Mouse (Mus musculus) bone marrow macrophage, adult 2 months (primary cell): Measurements from ENCODE around the gene Gm20425. TPM values are rescaled to one million over a fixed set of nuclear protein-coding genes. Genes with fewer than 3 reads are reported as not detected.
A peak's percentile ranks its signal among the peaks of the same experiment; 100 is the strongest.
"Not testable (repeated sequence)": the region's sequence is repeated elsewhere in the genome, so short reads cannot be mapped to it uniquely, and the experiment has no call there.

ENCODE experiments used
- H3K27ac ChIP-seq: 2 replicates; pipeline ENCODE4 v1.5.1; 2012; ENCODE audit warnings: low read depth, low read length; ENCODE audit not compliant: insufficient read depth
- H3K4me1 ChIP-seq: 2 replicates; pipeline ENCODE4 v1.6.1; 2012; ENCODE audit warnings: low read length; ENCODE audit not compliant: control insufficient read depth, insufficient read depth
- H3K4me3 ChIP-seq: 2 replicates; pipeline ENCODE4 v1.5.1; 2012; ENCODE audit warnings: mild to moderate bottlenecking, low read length, moderate library complexity; ENCODE audit not compliant: insufficient read depth
- CTCF ChIP-seq: IDR thresholded peaks from 2 replicates; pipeline ENCODE4 v1.5.1; 2012; ENCODE audit warnings: low read depth, mild to moderate bottlenecking, low read length, moderate library complexity
- POLR2A ChIP-seq: IDR thresholded peaks from 2 replicates; pipeline ENCODE4 v1.6.1; 2012; ENCODE audit warnings: mild to moderate bottlenecking, low read depth, low read length, borderline replicate concordance
- polyA plus RNA-seq: library from polyadenylated mRNA; stranded (reverse); fragments of >200 nt; gene quantifications from 2 replicates; pipeline ENCODE4 v1.2.4, GENCODE M21; 2012; ENCODE audit not compliant: missing spikeins, insufficient read depth, insufficient read length

Gene Gm20425
- polyA plus RNA-seq, 1 experiment, result 1.5 TPM

DNA sequence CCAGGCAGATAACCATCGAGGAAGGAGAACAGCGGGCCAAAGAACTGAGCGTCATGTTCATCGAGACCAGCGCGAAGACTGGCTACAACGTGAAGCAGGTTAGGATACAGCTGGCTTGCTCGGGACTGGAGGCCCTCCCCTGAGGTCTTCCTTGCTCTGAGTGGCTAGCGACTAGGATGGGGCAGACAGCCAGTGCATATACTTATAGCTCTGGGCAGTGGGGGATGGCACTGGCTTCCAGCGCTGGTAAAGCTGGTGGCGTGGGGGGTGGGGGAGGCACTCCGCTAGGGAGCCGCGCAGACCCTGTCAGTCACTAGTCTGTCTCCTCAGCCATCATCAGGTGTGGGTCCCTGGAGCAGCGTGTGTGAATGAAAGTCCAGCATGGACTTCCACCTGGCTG is 66.3 kb downstream of the Gm20425 start:
- Histone ChIP-seq H3K4me3 (no peak overlapping the region), H3K27ac (no peak overlapping the region), H3K4me1 (no peaks in the 10 kb centered on the region)
- TF ChIP-seq CTCF, result no peak
- no peak for TF ChIP-seq POLR2A

GRCm38 (mm10) chr9:103155158-103155557 is 74.9 kb downstream of the Gm20425 start:
- H3K4me3 ChIP-seq, H3K27ac ChIP-seq, H3K4me1 ChIP-seq: not testable (repeated sequence)

DNA sequence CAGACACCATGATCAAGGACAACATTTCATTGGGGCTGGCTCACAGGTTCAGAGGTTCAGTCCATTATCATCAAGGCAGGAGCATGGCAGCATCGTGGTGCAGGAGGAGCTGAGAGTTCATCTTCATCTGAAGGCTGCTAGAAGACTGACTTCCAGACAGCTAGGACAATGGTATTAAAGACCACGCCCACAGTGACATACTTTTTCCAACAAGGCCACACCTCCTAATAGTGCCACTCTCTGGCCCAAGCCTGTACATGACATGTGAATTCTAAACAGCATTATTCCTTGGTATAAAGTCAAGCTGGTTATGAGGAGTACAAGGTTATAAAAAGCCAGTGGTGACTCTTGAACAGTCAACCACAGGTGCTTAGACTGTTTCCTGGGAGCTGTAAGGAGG is 75.5 kb downstream of the Gm20425 start:
- Histone ChIP-seq H3K4me1 (peaks cover 5% of the 10 kb centered on the region), H3K4me3 (no peak overlapping the region), H3K27ac (no peak overlapping the region)
- TF ChIP-seq POLR2A (no peak), CTCF (no peak)

DNA sequence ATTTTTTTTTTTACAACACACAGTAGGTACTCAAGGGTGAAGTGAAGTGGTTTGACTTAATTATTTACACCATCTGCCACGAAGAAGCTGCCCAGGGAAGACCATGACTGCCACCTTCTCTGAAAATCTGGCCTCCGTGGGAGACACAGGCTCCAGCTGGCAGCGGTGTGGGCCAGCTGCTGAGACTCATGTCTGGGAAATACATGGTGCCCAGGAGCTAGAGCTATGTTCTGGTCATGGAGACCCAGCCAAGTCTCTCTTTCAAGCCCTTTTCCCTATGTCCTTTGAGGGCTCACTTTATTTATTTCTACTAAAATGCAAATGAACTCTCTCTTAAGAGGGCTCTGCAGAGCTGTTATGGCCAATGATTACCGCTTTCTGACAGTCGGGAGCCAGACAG is 76.8 kb downstream of the Gm20425 start:
- H3K4me3 ChIP-seq, result no peak overlapping the region
- no peak for TF ChIP-seq POLR2A
- TF ChIP-seq CTCF, result no peak
- H3K4me1 ChIP-seq, result peaks cover 16% of the 10 kb centered on the region
- H3K27ac ChIP-seq, result no peak overlapping the region

DNA sequence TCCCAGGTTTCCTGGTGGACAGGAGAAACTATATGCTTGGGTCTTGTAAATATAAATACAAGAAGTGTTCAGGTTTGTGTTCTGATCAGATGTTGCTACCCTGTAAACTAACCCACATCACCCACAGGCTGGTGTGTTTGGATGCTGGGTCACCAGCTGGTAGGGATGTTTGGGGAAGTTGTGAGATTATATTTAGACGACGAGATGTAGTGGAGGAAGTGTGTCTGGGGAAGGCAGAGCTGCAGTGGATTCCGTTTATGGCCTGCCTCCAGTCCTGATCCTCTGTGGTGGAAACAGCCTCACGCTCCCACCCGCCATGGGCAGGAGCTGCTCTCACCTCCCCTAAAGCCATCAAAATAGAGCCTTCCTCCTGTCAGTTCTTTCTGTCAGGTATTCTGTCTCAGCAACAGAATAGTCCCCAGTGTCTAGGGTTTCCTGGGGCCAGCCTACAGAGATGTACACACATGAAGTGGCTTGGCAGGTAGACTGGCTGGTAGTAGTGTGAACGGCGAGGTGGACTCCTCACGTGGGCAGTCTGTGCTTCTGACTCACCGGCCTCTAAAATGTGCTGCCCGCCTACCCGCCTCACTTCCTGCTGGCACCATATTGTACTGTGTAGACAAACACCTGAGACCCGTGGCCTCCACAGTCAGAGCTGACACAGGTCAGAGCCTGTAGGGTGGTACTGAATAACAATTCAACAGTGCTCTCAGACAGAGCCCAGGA is 80.9 kb downstream of the Gm20425 start:
- Histone ChIP-seq H3K4me1 (peaks cover 23% of the 10 kb centered on the region), H3K27ac (peak overlapping the region; percentile 59), H3K4me3 (no peak overlapping the region)
- no peak for TF ChIP-seq CTCF
- no peak for TF ChIP-seq POLR2A

DNA sequence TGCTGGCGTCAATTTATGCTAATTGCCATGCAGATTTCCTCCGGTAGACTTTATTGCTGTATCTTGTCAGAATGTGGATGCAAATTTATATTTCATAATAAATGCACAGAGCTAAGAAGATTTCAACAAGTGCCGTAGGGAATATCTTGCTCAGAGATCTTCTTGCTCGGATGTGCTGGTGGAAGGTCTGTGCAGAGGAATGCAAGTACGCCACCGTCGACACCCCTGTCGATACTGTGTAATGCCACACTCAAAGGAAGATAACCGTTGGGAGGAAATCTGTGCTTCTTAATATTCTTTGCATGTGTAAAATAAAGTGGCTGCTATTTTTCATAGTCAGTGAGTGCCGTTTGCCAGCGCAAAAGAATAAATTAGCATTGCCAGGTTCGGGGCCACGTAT is 83.0 kb downstream of the Gm20425 start:
- Histone ChIP-seq H3K4me1 (peaks cover 23% of the 10 kb centered on the region), H3K4me3 (no peak overlapping the region), H3K27ac (no peak overlapping the region)
- TF ChIP-seq POLR2A, result no peak
- TF ChIP-seq CTCF, result no peak

DNA sequence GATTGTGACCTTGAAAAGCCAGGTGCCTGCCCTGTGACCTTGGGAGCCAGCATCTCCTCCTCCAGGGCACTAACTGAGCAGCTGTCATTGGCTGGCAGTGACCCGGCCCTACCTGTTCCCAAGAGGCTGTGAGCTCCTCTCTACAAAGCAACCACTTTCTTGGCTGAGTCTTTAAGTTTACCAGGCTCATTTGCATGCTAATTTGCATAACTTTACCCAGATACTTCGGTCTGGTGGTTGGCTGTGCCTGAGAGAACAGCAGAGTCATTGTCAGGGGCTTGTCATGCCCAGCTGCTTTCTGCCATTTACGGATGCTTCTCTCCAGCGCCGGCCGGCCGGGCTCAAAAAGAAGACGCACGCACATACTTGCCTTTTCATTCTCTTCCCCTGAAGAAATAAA is 83.4 kb downstream of the Gm20425 start:
- no peak overlapping the region for H3K4me3 ChIP-seq
- no peak for TF ChIP-seq CTCF
- no peak for TF ChIP-seq POLR2A
- H3K27ac ChIP-seq, result no peak overlapping the region
- H3K4me1 ChIP-seq, result peaks cover 23% of the 10 kb centered on the region

GRCm38 (mm10) chr9:103146257-103146656 is 83.8 kb downstream of the Gm20425 start:
- H3K4me3 ChIP-seq, result no peak overlapping the region
- no peak for TF ChIP-seq CTCF
- no peak for TF ChIP-seq POLR2A
- peaks cover 23% of the 10 kb centered on the region for H3K4me1 ChIP-seq
- H3K27ac ChIP-seq, result no peak overlapping the region

DNA sequence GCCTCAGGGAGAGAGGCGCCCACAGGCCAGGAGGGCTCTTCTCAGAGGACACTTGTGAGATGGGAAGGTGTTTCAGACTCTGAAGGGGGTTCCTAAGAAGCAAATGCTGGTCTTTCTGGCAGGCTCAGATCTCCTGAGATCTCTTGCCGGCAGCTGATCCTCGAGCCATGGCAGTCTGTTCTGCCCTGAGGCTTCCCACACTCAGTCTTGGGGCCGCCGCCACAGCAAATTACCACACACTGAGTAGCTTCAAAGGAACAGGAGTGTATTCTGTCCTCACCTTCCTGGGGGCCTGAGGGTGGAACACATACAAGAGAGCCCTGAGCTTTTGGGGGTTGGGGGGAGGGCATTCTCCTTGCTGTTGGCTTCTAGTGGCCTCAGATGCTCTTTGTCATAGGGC is 84.8 kb downstream of the Gm20425 start:
- TF ChIP-seq CTCF, result no peak
- no peak for TF ChIP-seq POLR2A
- peaks cover 23% of the 10 kb centered on the region for H3K4me1 ChIP-seq
- H3K4me3 ChIP-seq, result no peak overlapping the region
- H3K27ac ChIP-seq, result no peak overlapping the region

DNA sequence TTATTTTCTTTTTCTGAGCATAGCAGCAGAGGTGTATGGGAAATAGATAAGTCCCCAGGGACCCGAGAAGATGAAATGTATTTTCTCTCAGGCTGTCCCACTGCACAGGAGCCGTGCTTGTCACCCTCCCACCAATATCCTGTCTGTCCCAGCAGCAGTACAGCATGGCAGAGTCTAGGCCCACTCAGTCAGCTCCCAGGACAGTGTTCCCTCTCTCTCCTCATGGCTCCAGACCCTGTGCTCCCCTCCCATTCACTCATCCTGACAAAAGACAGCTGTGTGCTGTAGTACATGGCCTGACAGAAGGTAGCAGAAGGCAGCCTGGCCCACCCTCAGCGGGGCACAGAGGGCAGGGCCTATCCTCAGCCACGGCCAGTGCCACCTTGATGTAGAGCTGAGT is 86.2 kb downstream of the Gm20425 start:
- TF ChIP-seq POLR2A, result no peak
- TF ChIP-seq CTCF, result no peak
- peaks cover 13% of the 10 kb centered on the region for H3K4me1 ChIP-seq
- H3K4me3 ChIP-seq, result no peak overlapping the region
- H3K27ac ChIP-seq, result no peak overlapping the region

- no peak overlapping the region for H3K27ac ChIP-seq
- H3K4me3 ChIP-seq, result no peak overlapping the region
- H3K4me1 ChIP-seq, result no peaks in the 10 kb centered on the region
- TF ChIP-seq POLR2A, result no peak
- no peak for TF ChIP-seq CTCF
Observed at GRCm38 (mm10) chr9:103141266-103141665, 88.8 kb downstream of the Gm20425 start.
